In the genomic region with DNA sequence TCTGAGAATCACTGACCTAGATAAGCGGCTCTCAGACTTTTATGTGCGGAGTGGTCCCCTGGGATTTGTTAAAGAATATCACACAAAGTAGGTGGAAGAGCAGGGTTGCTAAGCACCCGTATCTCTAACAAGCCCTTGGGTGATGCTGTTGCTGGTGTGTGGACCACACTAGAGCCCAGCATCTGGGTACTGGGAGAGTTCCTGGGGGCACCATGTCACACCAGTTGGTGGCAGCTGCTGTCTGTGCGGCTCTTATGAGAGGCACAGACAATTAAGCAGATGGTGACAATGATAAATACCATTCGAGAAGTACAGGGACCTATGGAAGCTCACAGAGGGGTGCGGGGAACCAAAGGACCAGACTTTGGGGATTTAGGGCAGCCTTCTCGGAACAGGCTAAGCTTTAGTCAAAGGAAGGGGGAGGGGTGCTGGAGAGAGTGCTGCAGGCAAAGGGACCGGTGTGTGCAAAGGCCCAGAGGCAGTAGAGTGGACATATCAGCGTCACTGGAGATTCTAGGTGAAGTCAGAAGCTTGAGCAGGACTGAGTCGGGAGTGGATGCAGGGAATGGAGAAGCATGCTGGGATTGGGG, we compare ENCODE assay signal across 14 mouse cellular contexts.
DNase-seq lines count a peak whose midpoint lies in the region; ATAC-seq lines count a peak whose summit lies in the region.
"Had no signal": no experiment of that assay in that cellular context is flagged by ENCODE, and none has a peak within 500 bp of the region (broad histone marks: within the 10 kb centered on the region; RNA-seq: fewer than 3 reads in every experiment).

No protein-coding gene starts in this region.

- ATAC-seq in forebrain, embryonic 12.5 days (ENCODE audit: low FRiP score) = peak; percentile 70; the same call in 1 of the 2 replicates
- peak; percentile 76 for ATAC-seq in embryonic facial prominence, embryonic 15.5 days (ENCODE audit: insufficient number of reproducible peaks, low FRiP score, low TSS enrichment, low read depth)
- ATAC-seq in hindbrain, embryonic 14.5 days (ENCODE audit: low FRiP score) = peak; percentile 49; the same call in 1 of the 2 replicates
- peak; percentile 32; the same call in 1 of the 2 replicates for ATAC-seq in midbrain, embryonic 15.5 days (replicated peaks)
- ATAC-seq: inflammation-experienced regulatory T-cells, adult 6 months; Patski had no signal

- 0 out of 2 replicates have a peak, but pooled peaks cover 10% of the 10 kb centered on the region for H3K27me3 ChIP-seq in forebrain, embryonic 12.5 days
- no peaks in the 10 kb centered on the region for H3K27me3 ChIP-seq in forebrain, embryonic 10.5 days (ENCODE audit: poor library complexity, severe bottlenecking)
- H3K27me3 ChIP-seq in embryonic facial prominence, embryonic 15.5 days = no peaks in the 10 kb centered on the region
- no peaks in the 10 kb centered on the region for H3K27me3 ChIP-seq in hindbrain, embryonic 14.5 days (ENCODE audit: control insufficient read depth, insufficient read depth, low read length)
- H3K27me3 ChIP-seq in midbrain, embryonic 15.5 days (replicated peaks) = no peaks in the 10 kb centered on the region
- H3K27me3 ChIP-seq: Patski had no signal

- H3K9me3 ChIP-seq in forebrain, embryonic 12.5 days = no peaks in the 10 kb centered on the region
- no peaks in the 10 kb centered on the region for H3K9me3 ChIP-seq in forebrain, embryonic 10.5 days
- no peaks in the 10 kb centered on the region for H3K9me3 ChIP-seq in embryonic facial prominence, embryonic 15.5 days (replicated peaks)
- H3K9me3 ChIP-seq in hindbrain, embryonic 14.5 days (ENCODE audit: control insufficient read depth, low read length) = no peaks in the 10 kb centered on the region
- H3K9me3 ChIP-seq in midbrain, embryonic 15.5 days = no peaks in the 10 kb centered on the region

- no peaks in the 10 kb centered on the region for H3K36me3 ChIP-seq in forebrain, embryonic 12.5 days (replicated peaks)
- no peaks in the 10 kb centered on the region for H3K36me3 ChIP-seq in forebrain, embryonic 10.5 days (replicated peaks)
- H3K36me3 ChIP-seq in embryonic facial prominence, embryonic 15.5 days = no peaks in the 10 kb centered on the region
- no peaks in the 10 kb centered on the region for H3K36me3 ChIP-seq in hindbrain, embryonic 14.5 days (replicated peaks; ENCODE audit: control insufficient read depth, insufficient read depth)
- H3K36me3 ChIP-seq in midbrain, embryonic 15.5 days (replicated peaks) = no peaks in the 10 kb centered on the region

- no peak overlapping the region for H3K4me2 ChIP-seq in forebrain, embryonic 12.5 days
- H3K4me2 ChIP-seq in embryonic facial prominence, embryonic 15.5 days (replicated peaks) = no peak overlapping the region
- no peak overlapping the region for H3K4me2 ChIP-seq in hindbrain, embryonic 14.5 days (replicated peaks)
- no peak overlapping the region for H3K4me2 ChIP-seq in midbrain, embryonic 15.5 days

- WGBS in forebrain, embryonic 12.5 days = 63% methylated on average over 10 of the region's 10 CpGs
- 78% methylated on average over 10 of the region's 10 CpGs for WGBS in forebrain, embryonic 10.5 days
- WGBS in embryonic facial prominence, embryonic 15.5 days = 70% methylated on average over 10 of the region's 10 CpGs
- WGBS in hindbrain, embryonic 14.5 days = 32% methylated on average over 10 of the region's 10 CpGs
- WGBS in midbrain, embryonic 15.5 days = 44% methylated on average over 10 of the region's 10 CpGs

- H3K27ac ChIP-seq in forebrain, embryonic 12.5 days = no peak overlapping the region
- H3K27ac ChIP-seq in forebrain, embryonic 10.5 days = no peak overlapping the region
- 0 out of 2 replicates have a peak overlapping the region, but pooled peaks have one; percentile 4 for H3K27ac ChIP-seq in embryonic facial prominence, embryonic 15.5 days (replicated peaks)
- H3K27ac ChIP-seq in hindbrain, embryonic 14.5 days = no peak overlapping the region
- no peak overlapping the region for H3K27ac ChIP-seq in midbrain, embryonic 15.5 days

- no peak overlapping the region for H3K4me3 ChIP-seq in forebrain, embryonic 12.5 days (replicated peaks)
- no peak overlapping the region for H3K4me3 ChIP-seq in forebrain, embryonic 10.5 days
- no peak overlapping the region for H3K4me3 ChIP-seq in embryonic facial prominence, embryonic 15.5 days (replicated peaks)
- no peak overlapping the region for H3K4me3 ChIP-seq in hindbrain, embryonic 14.5 days (replicated peaks; ENCODE audit: low read length)
- no peak overlapping the region for H3K4me3 ChIP-seq in midbrain, embryonic 15.5 days
- H3K4me3 ChIP-seq: erythroblast, embryonic 14.5 days had no signal

- peaks cover 10% of the 10 kb centered on the region for H3K4me1 ChIP-seq in forebrain, embryonic 12.5 days
- H3K4me1 ChIP-seq in forebrain, embryonic 10.5 days = 0 out of 2 replicates have a peak, but pooled peaks cover 4% of the 10 kb centered on the region
- H3K4me1 ChIP-seq in embryonic facial prominence, embryonic 15.5 days = peaks cover 11% of the 10 kb centered on the region; the same call in 1 of the 2 replicates
- no peaks in the 10 kb centered on the region for H3K4me1 ChIP-seq in hindbrain, embryonic 14.5 days (replicated peaks; ENCODE audit: control insufficient read depth, insufficient read depth, low read length)
- H3K4me1 ChIP-seq in midbrain, embryonic 15.5 days = peaks cover 11% of the 10 kb centered on the region; the same call in 1 of the 2 replicates

- DNase-seq in forebrain, embryonic 10.5 days (ENCODE audit: extremely low spot score, low spot score) = no peak
- peak; percentile 38 for DNase-seq in hindbrain, embryonic 14.5 days (ENCODE audit: low spot score)
- no peak for DNase-seq in lung, postnatal 10 days
- DNase-seq in ovary, postnatal 36 days (ENCODE audit: low spot score) = no peak
- no peak for DNase-seq in adrenal gland, adult 2 months
- DNase-seq: cerebellum, adult 18-20 months; heart, adult 18-20 months; thymus, adult 2 months had no signal

- no peak overlapping the region for H3K9ac ChIP-seq in forebrain, embryonic 12.5 days
- H3K9ac ChIP-seq in embryonic facial prominence, embryonic 15.5 days = no peak overlapping the region
- no peak overlapping the region for H3K9ac ChIP-seq in hindbrain, embryonic 14.5 days
- no peak overlapping the region for H3K9ac ChIP-seq in midbrain, embryonic 15.5 days
